Mouse (Mus musculus) embryo, embryonic 9.5 days (tissue): ENCODE measurements at regions not wholly inside any gene's neighbourhood (a gene's known extent, or its start where the extent isn't known, plus 50 kb on each side); places are given as distances from the start of the nearest gene placed in this dataset.

ENCODE experiments used
- DNase-seq: peaks from one replicate; pipeline ENCODE4 v3.0.0-alpha.2; 2017; ENCODE audit errors: extremely low spot score

- DNase-seq = no peak
Measured at GRCm38 (mm10) chr8:78877423-78877822, 56.5 kb upstream of the Lsm6 start.

GRCm38 (mm10) chr8:78889708-78890107 is 68.8 kb upstream of the Lsm6 start:
- DNase-seq = no peak

- DNase-seq = no peak
Measured at GRCm38 (mm10) chr8:78890571-78890970, 69.6 kb upstream of the Lsm6 start.

GRCm38 (mm10) chr8:78899887-78900286 is 78.9 kb upstream of the Lsm6 start:
- DNase-seq = peak; percentile 65

- DNase-seq = no peak
Measured at GRCm38 (mm10) chr8:78903034-78903433, 82.1 kb upstream of the Lsm6 start.

GRCm38 (mm10) chr8:78907918-78908317 is 87.0 kb upstream of the Lsm6 start:
- DNase-seq = no peak

- no peak for DNase-seq
Measured at GRCm38 (mm10) chr8:78911288-78911873, 90.4 kb upstream of the Lsm6 start.

GRCm38 (mm10) chr8:78912470-78912869 is 91.5 kb upstream of the Lsm6 start:
- no peak for DNase-seq

GRCm38 (mm10) chr8:78913823-78914222 is 92.9 kb upstream of the Lsm6 start:
- no peak for DNase-seq

- DNase-seq = no peak
Measured at GRCm38 (mm10) chr8:78930610-78931397, 97.4 kb upstream of the Zfp827 start.

GRCm38 (mm10) chr8:78932069-78932468 is 96.2 kb upstream of the Zfp827 start:
- DNase-seq = no peak

GRCm38 (mm10) chr8:78940049-78940448 is 88.2 kb upstream of the Zfp827 start:
- no peak for DNase-seq

GRCm38 (mm10) chr8:78941558-78941957 is 86.7 kb upstream of the Zfp827 start:
- no peak for DNase-seq

GRCm38 (mm10) chr8:78944367-78944766 is 83.9 kb upstream of the Zfp827 start:
- DNase-seq = no peak

- DNase-seq = no peak
Measured at GRCm38 (mm10) chr8:78945607-78946006, 82.6 kb upstream of the Zfp827 start.

- DNase-seq = no peak
Measured at GRCm38 (mm10) chr8:78946085-78946484, 82.2 kb upstream of the Zfp827 start.

- no peak for DNase-seq
Measured at GRCm38 (mm10) chr8:78975034-78975433, 53.2 kb upstream of the Zfp827 start.
